Mouse (Mus musculus) adrenal gland, postnatal 36 days (tissue): ENCODE measurements around the gene Gm49393. TPM values are rescaled to one million over a fixed set of nuclear protein-coding genes. Genes with fewer than 3 reads are reported as not detected.
"Not testable (repeated sequence)": the region's sequence is repeated elsewhere in the genome, so short reads cannot be mapped to it uniquely, and the experiment has no call there.

ENCODE experiments used
- DNase-seq, 2 experiments: peaks; one replicate each; pipeline ENCODE4 v3.0.0; 2021; ENCODE audit warnings: mixed read lengths in 1 of 2
- long read RNA-seq, 2 experiments: library from polyadenylated mRNA; stranded (forward); transcript quantifications; one replicate each; pipeline ENCODE4 v2.0.0; 2021; ENCODE audit warnings: borderline sequencing depth in 2 of 2
- total RNA-seq, 2 experiments: library from RNA; stranded (reverse); gene quantifications; 2 replicates each; pipeline ENCODE4 v1.2.3; 2021

The Gm49393 gene
- total RNA-seq = not detected
- long read RNA-seq, experiment 1 = 0 reads
- long read RNA-seq, experiment 2 = 0 reads

DNA sequence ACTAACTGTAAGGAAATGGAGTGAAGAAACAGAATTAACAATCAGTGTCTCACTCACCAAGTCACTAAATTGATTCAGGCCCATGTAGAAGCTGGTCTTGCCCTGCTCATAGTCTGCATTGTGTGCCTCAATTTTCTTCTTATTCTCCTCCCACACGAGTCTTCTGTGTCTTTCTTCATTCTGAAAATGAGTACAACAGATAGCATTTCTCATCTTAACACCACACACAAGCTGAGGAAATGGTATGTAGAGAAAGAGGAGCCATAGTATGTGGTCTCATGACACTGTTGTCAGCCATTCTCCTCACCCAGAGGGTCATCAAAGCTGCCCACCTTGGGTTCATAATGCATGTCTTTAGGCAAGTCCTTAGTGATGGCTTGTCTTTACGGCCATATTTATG is at the start of gene Gm49393:
Gene Gm49393 (minus strand): TSS at position 101 of the 400 bp plus-strand sequence.
- DNase-seq = not testable (repeated sequence)

DNA sequence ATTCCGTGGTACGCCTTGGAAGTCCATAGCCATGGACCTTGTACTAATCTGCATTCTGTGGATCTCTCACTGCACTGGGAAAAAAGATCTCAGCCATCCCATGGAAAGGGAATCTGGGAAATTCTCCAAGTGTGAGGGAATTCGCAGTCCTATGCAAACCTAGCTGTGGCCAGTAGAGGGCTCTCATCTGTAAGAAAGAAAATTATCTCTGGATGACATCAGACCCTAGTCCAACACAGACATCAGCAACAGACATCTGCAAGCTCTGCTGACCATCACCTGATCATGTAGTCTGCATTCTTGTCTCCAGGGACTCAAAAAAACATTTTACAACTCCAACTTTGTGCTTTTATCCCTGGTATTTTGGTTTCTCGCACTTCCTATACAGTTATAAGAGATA is 36.9 kb upstream of the Gm49393 start:
- not testable (repeated sequence) for DNase-seq

GRCm38 (mm10) chr13:60963985-60964384 is 28.6 kb upstream of the Gm49393 start:
- not testable (repeated sequence) for DNase-seq

GRCm38 (mm10) chr13:60961706-60962105 is 26.3 kb upstream of the Gm49393 start:
- DNase-seq = no peak

- not testable (repeated sequence) for DNase-seq
Observed at GRCm38 (mm10) chr13:60941884-60942283, 6.5 kb upstream of the Gm49393 start, which contains the start of gene Tpbpa. Gene Tpbpa (minus strand): TSS chr13:60941984.

DNA sequence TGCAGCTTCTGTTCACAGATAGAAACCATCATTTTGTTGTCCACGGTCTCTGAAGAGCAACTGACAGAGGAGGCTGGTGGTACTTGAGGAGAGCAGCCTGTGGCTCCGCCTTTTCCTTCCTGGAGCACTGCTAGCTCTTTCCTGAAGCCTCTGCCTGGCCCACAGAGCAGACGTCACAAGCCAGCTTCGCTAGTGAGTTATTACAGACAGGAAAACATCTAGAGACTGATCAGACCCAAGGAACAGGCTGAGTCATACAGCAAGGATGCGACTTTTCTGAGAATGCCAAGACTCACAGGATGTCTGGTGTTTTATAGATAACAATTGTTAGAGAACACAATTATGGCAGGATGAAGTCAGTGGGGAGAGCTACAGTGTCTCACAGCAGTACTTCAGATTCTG is 1.1 kb upstream of the Gm49393 start, which contains the start of the genes Gm49391 and Ctla2a:
Gene Gm49391 (minus strand): TSS at position 72 of the 402 bp plus-strand sequence.
Gene Ctla2a (minus strand): TSS at position 126 of the 402 bp plus-strand sequence.
- DNase-seq = peak; percentile 22 to 49

DNA sequence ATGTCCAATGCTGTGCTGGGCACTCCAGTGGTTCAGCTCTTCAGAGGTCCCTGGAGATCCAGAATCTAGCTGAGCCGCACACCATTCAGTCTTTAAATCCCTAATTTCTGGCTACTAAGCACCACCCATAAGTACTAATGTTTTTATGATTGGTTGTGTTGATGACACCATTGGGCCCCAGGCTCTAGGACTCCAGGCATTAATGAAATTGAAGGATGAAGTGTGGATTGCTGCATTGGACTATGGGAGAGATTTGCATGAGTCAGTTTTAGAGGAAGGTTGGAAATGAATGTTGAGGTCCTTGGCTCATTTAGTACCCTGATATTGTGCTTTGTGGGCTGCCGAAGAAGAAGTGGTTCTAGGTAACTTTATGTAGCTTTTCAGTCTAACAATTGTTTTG is 30.6 kb downstream of the Gm49393 start, which contains the start of gene Tpbpb:
Gene Tpbpb (minus strand): TSS at position 101 of the 400 bp plus-strand sequence.
- not testable (repeated sequence) for DNase-seq

DNA sequence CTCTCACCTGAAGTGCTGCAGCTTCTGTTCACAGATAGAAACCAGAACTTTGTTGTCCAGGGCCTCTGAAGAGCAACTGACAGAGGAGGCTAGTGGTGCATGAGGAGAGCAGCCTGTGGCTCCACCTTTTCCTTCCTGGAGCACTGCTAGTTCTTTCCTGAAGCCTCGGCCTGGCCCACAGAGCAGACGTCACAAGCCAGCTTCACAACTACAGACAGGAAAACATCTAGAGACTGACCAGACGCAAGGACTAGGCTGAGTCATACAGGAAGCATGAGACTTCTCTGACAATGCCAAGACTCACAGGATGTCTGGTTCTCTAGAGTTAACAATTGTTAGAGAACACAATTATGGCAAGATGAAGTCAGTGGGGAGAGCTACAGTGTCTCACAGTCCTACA is 38.1 kb downstream of the Gm49393 start, which contains the start of gene Ctla2b:
Gene Ctla2b (minus strand): TSS at position 120 of the 400 bp plus-strand sequence.
- DNase-seq = peak; percentile 50 to 56

DNA sequence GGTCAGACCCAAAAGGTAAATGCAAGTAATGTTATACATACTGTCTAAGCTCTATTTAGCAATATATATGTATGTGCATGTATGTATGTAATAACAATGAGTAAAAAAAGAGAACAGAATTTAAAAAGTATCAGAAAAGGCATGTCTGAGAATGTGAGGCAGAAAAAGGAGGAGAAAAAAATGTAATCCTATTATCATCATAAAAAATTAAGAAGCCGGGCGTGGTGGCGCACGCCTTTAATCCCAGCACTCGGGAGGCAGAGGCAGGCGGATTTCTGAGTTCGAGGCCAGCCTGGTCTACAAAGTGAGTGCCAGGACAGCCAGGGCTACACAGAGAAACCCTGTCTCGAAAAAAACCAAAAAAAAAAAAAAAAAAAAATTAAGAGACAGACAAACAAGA is 38.6 kb downstream of the Gm49393 start, which contains the start of gene Gm49392:
Gene Gm49392 (minus strand): TSS at position 101 of the 400 bp plus-strand sequence.
- not testable (repeated sequence) for DNase-seq

GRCm38 (mm10) chr13:60895406-60896160 is 39.8 kb downstream of the Gm49393 start:
- DNase-seq = no peak

DNA sequence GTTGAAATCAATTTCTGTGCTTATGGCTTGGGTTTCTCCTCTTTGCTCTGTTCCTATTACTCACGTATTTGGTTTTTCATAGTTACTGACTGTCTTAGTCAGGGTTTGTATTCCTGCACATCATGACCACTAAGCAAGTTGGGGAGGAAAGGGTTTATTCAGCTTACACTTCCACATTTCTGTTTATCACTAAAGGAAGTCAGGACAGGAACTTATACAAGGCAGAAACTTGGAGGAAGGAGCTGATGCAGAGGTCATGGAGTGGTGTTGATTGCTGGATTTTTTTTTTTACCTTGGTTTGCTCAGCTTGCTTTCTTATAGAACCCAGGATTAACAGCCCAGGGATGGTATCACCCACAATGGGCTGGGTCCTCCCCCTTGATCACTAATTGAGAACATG is 43.1 kb downstream of the Gm49393 start:
- DNase-seq = no peak

- DNase-seq = peak; percentile 38 to 56
Observed at GRCm38 (mm10) chr13:60864281-60864680, 71.1 kb downstream of the Gm49393 start, which contains the start of gene 4930486L24Rik. Gene 4930486L24Rik (minus strand): TSS chr13:60864475.

DNA sequence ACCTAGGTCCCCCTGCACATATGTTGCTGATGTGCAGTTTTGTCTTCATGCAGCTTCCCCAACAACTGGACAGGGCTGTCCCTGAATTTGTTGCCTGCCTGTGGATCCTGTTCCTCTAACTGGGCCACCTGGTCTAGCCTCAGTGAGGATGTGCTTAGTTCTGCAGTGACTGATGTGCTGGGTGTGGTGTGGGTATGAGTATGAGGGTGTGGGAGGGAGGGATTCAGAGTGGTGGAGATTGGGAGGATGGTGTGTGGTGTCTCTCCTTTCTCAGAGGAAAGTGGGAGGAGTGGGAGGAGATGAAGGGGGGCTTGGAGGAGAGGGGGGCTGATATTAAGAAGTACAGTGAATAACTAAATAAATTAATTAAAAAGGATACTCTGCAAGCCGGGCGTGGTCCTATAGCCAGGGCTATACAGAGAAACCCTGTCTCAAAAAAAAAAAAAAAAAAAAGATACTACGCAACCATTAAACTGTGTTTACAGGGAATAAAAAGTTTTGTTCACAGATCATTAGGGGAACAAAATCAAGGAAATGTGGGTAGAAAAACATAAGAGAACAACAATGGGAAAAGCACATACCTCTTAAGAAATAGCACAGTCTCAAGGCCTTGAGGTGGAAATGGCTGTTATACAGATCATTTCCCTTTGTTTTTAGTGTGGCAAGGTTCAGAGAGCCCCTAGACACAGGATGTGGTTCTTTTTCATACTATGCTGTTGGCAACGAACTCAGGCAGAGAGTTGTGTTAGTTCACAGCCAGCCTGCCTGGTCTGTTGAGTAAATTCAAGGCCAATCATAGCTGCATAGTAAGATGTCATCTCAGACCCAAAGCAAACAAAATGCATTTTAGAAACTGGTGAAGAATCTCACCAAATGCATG is 86.9 kb downstream of the Gm49393 start:
- DNase-seq = no peak

DNA sequence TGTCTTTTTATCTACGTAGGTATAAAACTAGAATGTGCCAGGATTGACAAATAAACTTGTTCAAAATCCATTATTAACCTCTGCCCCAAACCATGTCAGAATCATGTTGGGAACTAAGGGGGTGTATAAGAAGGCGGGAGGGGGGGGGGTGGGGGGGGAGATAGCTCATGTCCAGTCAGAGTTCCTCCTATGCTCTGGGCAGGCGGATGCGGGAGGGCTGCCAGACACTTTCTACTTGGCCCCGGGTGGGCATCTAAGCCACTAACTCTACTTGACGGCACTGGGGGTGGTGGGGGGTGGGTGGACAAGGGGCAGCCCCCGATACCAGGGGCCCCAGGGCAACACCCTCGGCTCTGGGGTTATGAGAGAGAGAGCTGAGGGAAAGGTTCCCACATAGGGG is 92.2 kb downstream of the Gm49393 start:
- no peak for DNase-seq

GRCm38 (mm10) chr13:60842703-60843102 is 92.7 kb downstream of the Gm49393 start:
- DNase-seq = no peak

GRCm38 (mm10) chr13:60839353-60839902 is 96.0 kb downstream of the Gm49393 start:
- no peak for DNase-seq

DNA sequence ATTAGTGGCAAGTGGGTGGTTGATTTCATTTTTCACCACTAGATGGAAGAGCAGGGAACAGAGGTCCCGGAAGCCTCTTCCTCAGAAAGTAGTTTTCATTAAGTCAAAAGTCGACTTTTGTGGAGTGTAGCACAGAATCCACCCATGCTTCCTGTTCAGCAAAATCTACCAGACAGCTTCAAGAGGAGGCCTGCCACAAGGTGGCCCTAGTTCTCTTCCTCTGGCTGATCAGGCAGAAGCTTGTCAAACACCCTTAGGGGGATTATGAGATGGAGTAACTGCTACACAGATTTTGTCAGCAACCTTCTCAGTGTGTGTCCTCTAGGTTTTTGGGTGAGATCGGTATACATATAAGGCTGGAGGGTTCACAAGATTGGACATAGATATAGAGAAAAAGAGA is 109.3 kb downstream of the Gm49393 start:
- peak; percentile 21 to 25 for DNase-seq

- no peak for DNase-seq
Observed at GRCm38 (mm10) chr13:60820486-60821175, 114.8 kb downstream of the Gm49393 start.

- DNase-seq = peak; percentile 53 to 62
Observed at GRCm38 (mm10) chr13:60819469-60819868, 115.9 kb downstream of the Gm49393 start.

GRCm38 (mm10) chr13:60813722-60814121 is 121.7 kb downstream of the Gm49393 start:
- no peak for DNase-seq

GRCm38 (mm10) chr13:60812768-60813167 is 122.6 kb downstream of the Gm49393 start:
- no peak for DNase-seq
